Mouse (Mus musculus) forelimb bud, embryonic 11.5 days (tissue): ENCODE data around the gene Methig1.
"Not testable (repeated sequence)": the region's sequence is repeated elsewhere in the genome, so short reads cannot be mapped to it uniquely, and the experiment has no call there.

Source experiments
- DNase-seq: peaks from one replicate; pipeline ENCODE4 v3.0.0-alpha.2; 2012; ENCODE audit warnings: low read depth, low spot score

The Methig1 gene

GRCm38 (mm10) chr15:100395561-100395960 lies 42.6 kb downstream of the Methig1 start:
- no peak for DNase-seq

GRCm38 (mm10) chr15:100400592-100401250 lies 47.8 kb downstream of the Methig1 start:
- DNase-seq: no peak

GRCm38 (mm10) chr15:100401811-100402210 lies 48.9 kb downstream of the Methig1 start:
- no peak for DNase-seq

GRCm38 (mm10) chr15:100402347-100402746 lies 49.4 kb downstream of the Methig1 start:
- no peak for DNase-seq

- no peak for DNase-seq
Measured at GRCm38 (mm10) chr15:100402798-100403197, 49.8 kb downstream of the Methig1 start.

GRCm38 (mm10) chr15:100403318-100404000 lies 50.5 kb downstream of the Methig1 start:
- no peak for DNase-seq

GRCm38 (mm10) chr15:100406088-100406487 lies 53.1 kb downstream of the Methig1 start:
- DNase-seq: no peak

- no peak for DNase-seq
Measured at GRCm38 (mm10) chr15:100410918-100411672, 58.1 kb downstream of the Methig1 start.

- no peak for DNase-seq
Measured at GRCm38 (mm10) chr15:100411731-100412130, 58.8 kb downstream of the Methig1 start.

GRCm38 (mm10) chr15:100413306-100413705 lies 60.4 kb downstream of the Methig1 start:
- no peak for DNase-seq

GRCm38 (mm10) chr15:100414011-100414410 lies 61.1 kb downstream of the Methig1 start:
- no peak for DNase-seq

GRCm38 (mm10) chr15:100414942-100415341 lies 62.0 kb downstream of the Methig1 start:
- no peak for DNase-seq

GRCm38 (mm10) chr15:100415684-100416083 lies 62.7 kb downstream of the Methig1 start:
- no peak for DNase-seq

GRCm38 (mm10) chr15:100417854-100418450 lies 65.0 kb downstream of the Methig1 start:
- no peak for DNase-seq

- no peak for DNase-seq
Measured at GRCm38 (mm10) chr15:100419311-100419710, 66.4 kb downstream of the Methig1 start.

GRCm38 (mm10) chr15:100419901-100420745 lies 67.2 kb downstream of the Methig1 start:
- no peak for DNase-seq

- DNase-seq: no peak
Measured at GRCm38 (mm10) chr15:100421059-100421757, 68.3 kb downstream of the Methig1 start.

GRCm38 (mm10) chr15:100421758-100422197 lies 68.8 kb downstream of the Methig1 start, which contains the start of gene Gm5475:
Gene Gm5475, plus strand, starts transcription at chr15:100422147.
- not testable (repeated sequence) for DNase-seq

- no peak for DNase-seq
Measured at GRCm38 (mm10) chr15:100422476-100422875, 69.5 kb downstream of the Methig1 start.
